Mouse (Mus musculus): Measurements from ENCODE around the gene Tm7sf3.

The Tm7sf3 gene

GRCm38 (mm10) chr6:146642276-146643183 is at the start of gene Tm7sf3, which contains the start of gene Med21:
Gene Tm7sf3, minus strand, starts transcription at chr6:146642824.
Gene Med21, plus strand, starts transcription at chr6:146642547.
- peak; percentile 100 for DNase-seq

GRCm38 (mm10) chr6:146688861-146689260 is 46.2 kb upstream of the Tm7sf3 start:
- peak; percentile 57 for DNase-seq

GRCm38 (mm10) chr6:146688010-146688409 is 45.4 kb upstream of the Tm7sf3 start:
- DNase-seq: no peak

- DNase-seq: peak; percentile 90
Measured at GRCm38 (mm10) chr6:146686463-146687196, 44.0 kb upstream of the Tm7sf3 start.

GRCm38 (mm10) chr6:146685781-146686308 is 43.2 kb upstream of the Tm7sf3 start:
- peak; percentile 98 for DNase-seq

- DNase-seq: peak; percentile 91
Measured at GRCm38 (mm10) chr6:146683881-146684280, 41.3 kb upstream of the Tm7sf3 start.

- DNase-seq: peak; percentile 73
Measured at GRCm38 (mm10) chr6:146678136-146679070, 35.8 kb upstream of the Tm7sf3 start.

- peak; percentile 58 for DNase-seq
Measured at GRCm38 (mm10) chr6:146676904-146677303, 34.3 kb upstream of the Tm7sf3 start.

- DNase-seq: peak; percentile 95
Measured at GRCm38 (mm10) chr6:146674881-146675536, 32.4 kb upstream of the Tm7sf3 start.

- DNase-seq: peak; percentile 85
Measured at GRCm38 (mm10) chr6:146674420-146674819, 31.8 kb upstream of the Tm7sf3 start.

GRCm38 (mm10) chr6:146673696-146674095 is 31.1 kb upstream of the Tm7sf3 start:
- peak; percentile 81 for DNase-seq

- DNase-seq: peak; percentile 80
Measured at GRCm38 (mm10) chr6:146672106-146672505, 29.5 kb upstream of the Tm7sf3 start.

GRCm38 (mm10) chr6:146670956-146671855 is 28.6 kb upstream of the Tm7sf3 start:
- DNase-seq: peak; percentile 93

GRCm38 (mm10) chr6:146668606-146669005 is 26.0 kb upstream of the Tm7sf3 start:
- peak; percentile 80 for DNase-seq

GRCm38 (mm10) chr6:146666811-146667210 is 24.2 kb upstream of the Tm7sf3 start:
- peak; percentile 55 for DNase-seq

GRCm38 (mm10) chr6:146665408-146665807 is 22.8 kb upstream of the Tm7sf3 start:
- DNase-seq: peak; percentile 40

GRCm38 (mm10) chr6:146664917-146665316 is 22.3 kb upstream of the Tm7sf3 start:
- DNase-seq: no peak

GRCm38 (mm10) chr6:146664116-146664515 is 21.5 kb upstream of the Tm7sf3 start:
- peak; percentile 91 for DNase-seq

- DNase-seq: peak; percentile 88
Measured at GRCm38 (mm10) chr6:146662679-146663078, 20.1 kb upstream of the Tm7sf3 start.

GRCm38 (mm10) chr6:146661655-146662054 is 19.0 kb upstream of the Tm7sf3 start:
- peak; percentile 80 for DNase-seq

GRCm38 (mm10) chr6:146660591-146660990 is 18.0 kb upstream of the Tm7sf3 start:
- DNase-seq: peak; percentile 68
